Mouse (Mus musculus): Measurements from ENCODE around the gene Mylk3. TPM values are rescaled to one million over a fixed set of nuclear protein-coding genes. Genes with fewer than 3 reads are reported as not detected.

The Mylk3 gene
- 15.6 and 17.5 TPM in 2 replicates for polyA plus RNA-seq (2015; fragmentation: Nextera tagmentation; extraction: Ambion mirVana)

GRCm38 (mm10) chr8:85386205-85386604 lies at the start of gene Mylk3:
TSS of gene Mylk3 (minus strand) at chr8:85386345.
- Histone ChIP-seq H3K27ac (ENCODE audit: low read depth, low read length) (no peak within 1 kb of the TSS), H3K9me3 (ENCODE audit: control insufficient read depth) (no peaks in the 10 kb centered on the region), H3K4me3 (ENCODE audit: low read depth, low read length) (no peak within 1 kb of the TSS), H3K27me3 (replicated peaks; ENCODE audit: control insufficient read depth, insufficient read depth, low read length) (no peaks in the 10 kb centered on the region), H3K9ac (ENCODE audit: low read depth, low read length) (no peak within 1 kb of the TSS), H3K36me3 (ENCODE audit: control insufficient read depth, insufficient read depth) (no peaks in the 10 kb centered on the region), H3K4me1 (replicated peaks; ENCODE audit: control insufficient read depth, insufficient read depth, low read length) (no peaks in the 10 kb centered on the region), H3K4me2 (replicated peaks; ENCODE audit: low read depth) (no peak within 1 kb of the TSS)
- no peak for ATAC-seq
- TF ChIP-seq CTCF (IDR thresholded peaks at IDR 0.05; ENCODE audit: low read depth): no peak
- 65% methylated on average over 6 of the region's 6 CpGs for WGBS

GRCm38 (mm10) chr8:85435736-85436135 lies 49.6 kb upstream of the Mylk3 start:
- H3K4me1 ChIP-seq (replicated peaks; ENCODE audit: control insufficient read depth, insufficient read depth, low read length): 0 out of 2 replicates have a peak, but pooled peaks cover under 1% of the 10 kb centered on the region
- no peaks in the 10 kb centered on the region for H3K27me3 ChIP-seq (replicated peaks; ENCODE audit: control insufficient read depth, insufficient read depth, low read length)
- no peaks in the 10 kb centered on the region for H3K36me3 ChIP-seq (ENCODE audit: control insufficient read depth, insufficient read depth)
- no peak for ATAC-seq
- no peak overlapping the region for H3K4me3 ChIP-seq (ENCODE audit: low read depth, low read length)
- H3K4me2 ChIP-seq (replicated peaks; ENCODE audit: low read depth): no peak overlapping the region
- H3K9ac ChIP-seq (ENCODE audit: low read depth, low read length): no peak overlapping the region
- no peak overlapping the region for H3K27ac ChIP-seq (ENCODE audit: low read depth, low read length)
- TF ChIP-seq CTCF (IDR thresholded peaks at IDR 0.05; ENCODE audit: low read depth): no peak
- 50% methylated on average over 5 of the region's 5 CpGs for WGBS
- H3K9me3 ChIP-seq (ENCODE audit: control insufficient read depth): no peaks in the 10 kb centered on the region

GRCm38 (mm10) chr8:85434817-85435216 lies 48.7 kb upstream of the Mylk3 start:
- TF ChIP-seq CTCF (IDR thresholded peaks at IDR 0.05; ENCODE audit: low read depth): no peak
- H3K27me3 ChIP-seq (replicated peaks; ENCODE audit: control insufficient read depth, insufficient read depth, low read length): no peaks in the 10 kb centered on the region
- no peak overlapping the region for H3K4me3 ChIP-seq (ENCODE audit: low read depth, low read length)
- H3K4me2 ChIP-seq (replicated peaks; ENCODE audit: low read depth): no peak overlapping the region
- H3K27ac ChIP-seq (ENCODE audit: low read depth, low read length): no peak overlapping the region
- H3K9ac ChIP-seq (ENCODE audit: low read depth, low read length): no peak overlapping the region
- 87% methylated on average over 12 of the region's 12 CpGs for WGBS
- H3K4me1 ChIP-seq (replicated peaks; ENCODE audit: control insufficient read depth, insufficient read depth, low read length): 0 out of 2 replicates have a peak, but pooled peaks cover 3% of the 10 kb centered on the region
- ATAC-seq: no peak
- H3K9me3 ChIP-seq (ENCODE audit: control insufficient read depth): no peaks in the 10 kb centered on the region
- H3K36me3 ChIP-seq (ENCODE audit: control insufficient read depth, insufficient read depth): no peaks in the 10 kb centered on the region

DNA sequence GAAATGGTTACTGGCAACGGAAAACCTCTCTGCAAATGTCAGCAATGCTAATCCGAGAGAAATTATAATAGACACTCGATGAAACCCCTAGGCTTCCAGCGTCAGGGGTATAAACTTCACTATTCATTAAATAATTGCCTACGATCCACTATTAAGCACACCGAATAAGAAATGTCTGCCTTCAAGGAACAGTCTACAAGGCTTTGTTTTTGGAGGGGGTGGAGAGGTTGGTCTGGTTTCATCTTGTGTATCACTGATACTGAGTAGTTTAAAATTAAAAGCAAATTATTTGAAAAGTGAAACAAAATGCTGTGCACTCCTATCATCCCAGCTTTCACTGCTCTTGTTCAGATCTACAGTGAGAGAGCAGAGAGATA lies 46.9 kb upstream of the Mylk3 start:
- 2% methylated on average over 6 of the region's 6 CpGs for WGBS
- Histone ChIP-seq H3K9me3 (ENCODE audit: control insufficient read depth) (no peaks in the 10 kb centered on the region), H3K4me2 (replicated peaks; ENCODE audit: low read depth) (peak overlapping the region; percentile 66), H3K9ac (ENCODE audit: low read depth, low read length) (no peak overlapping the region), H3K36me3 (ENCODE audit: control insufficient read depth, insufficient read depth) (no peaks in the 10 kb centered on the region), H3K4me3 (ENCODE audit: low read depth, low read length) (peak overlapping the region; percentile 86), H3K27me3 (replicated peaks; ENCODE audit: control insufficient read depth, insufficient read depth, low read length) (no peaks in the 10 kb centered on the region), H3K4me1 (replicated peaks; ENCODE audit: control insufficient read depth, insufficient read depth, low read length) (0 out of 2 replicates have a peak, but pooled peaks cover 4% of the 10 kb centered on the region), H3K27ac (ENCODE audit: low read depth, low read length) (peak overlapping the region; percentile 3; the same call in 1 of the 2 replicates)
- no peak for TF ChIP-seq CTCF (IDR thresholded peaks at IDR 0.05; ENCODE audit: low read depth)
- ATAC-seq: peak; percentile 32; the same call in 1 of the 2 replicates

GRCm38 (mm10) chr8:85432168-85433016 lies 46.2 kb upstream of the Mylk3 start, which contains the start of gene 4921524J17Rik:
TSS of gene 4921524J17Rik (minus strand) at chr8:85432833.
- peak; percentile 30 for TF ChIP-seq CTCF (IDR thresholded peaks at IDR 0.05; ENCODE audit: low read depth)
- H3K9me3 ChIP-seq (ENCODE audit: control insufficient read depth): no peaks in the 10 kb centered on the region
- H3K9ac ChIP-seq (ENCODE audit: low read depth, low read length): peak within 1 kb of the TSS; percentile 84
- H3K27ac ChIP-seq (ENCODE audit: low read depth, low read length): peak within 1 kb of the TSS; percentile 91
- H3K36me3 ChIP-seq (ENCODE audit: control insufficient read depth, insufficient read depth): no peaks in the 10 kb centered on the region
- peak; percentile 99 for ATAC-seq
- peak within 1 kb of the TSS; percentile 86 for H3K4me3 ChIP-seq (ENCODE audit: low read depth, low read length)
- H3K4me2 ChIP-seq (replicated peaks; ENCODE audit: low read depth): peak within 1 kb of the TSS; percentile 66
- under 1% methylated on average over 76 of the region's 85 CpGs for WGBS
- H3K4me1 ChIP-seq (replicated peaks; ENCODE audit: control insufficient read depth, insufficient read depth, low read length): peaks cover 10% of the 10 kb centered on the region; the same call in 1 of the 2 replicates
- H3K27me3 ChIP-seq (replicated peaks; ENCODE audit: control insufficient read depth, insufficient read depth, low read length): no peaks in the 10 kb centered on the region
